Mouse (Mus musculus): Measurements from ENCODE around the gene Ybx2. TPM values are rescaled to one million over a fixed set of nuclear protein-coding genes. Genes with fewer than 3 reads are reported as not detected.

Gene Ybx2
- polyA plus RNA-seq (2014; fragmentation: Nextera tagmentation; extraction: Ambion mirVana): 6.6 and 8.9 TPM in 2 replicates

- H3K36me3 ChIP-seq (ENCODE audit: control insufficient read depth, insufficient read depth, low read length): no peaks in the 10 kb centered on the region
Observed at GRCm38 (mm10) chr11:69935137-69935879, at the start of gene Ybx2. TSS of gene Ybx2 (plus strand) at chr11:69935796.

GRCm38 (mm10) chr11:69886907-69887635 is 48.5 kb upstream of the Ybx2 start:
- no peaks in the 10 kb centered on the region for H3K4me1 ChIP-seq (ENCODE audit: control insufficient read depth, insufficient read depth, low read length)
- H3K27ac ChIP-seq (ENCODE audit: low read length): no peak overlapping the region
- WGBS: 60% methylated on average over 8 of the region's 8 CpGs
- no peak overlapping the region for H3K4me2 ChIP-seq (replicated peaks; ENCODE audit: low read depth, low read length)
- H3K9ac ChIP-seq (replicated peaks; ENCODE audit: low read depth, low read length): no peak overlapping the region
- H3K4me3 ChIP-seq (ENCODE audit: low read depth, low read length): no peak overlapping the region
- no peaks in the 10 kb centered on the region for H3K36me3 ChIP-seq (ENCODE audit: control insufficient read depth, insufficient read depth, low read length)
- H3K27me3 ChIP-seq (ENCODE audit: control insufficient read depth, insufficient read depth, low read length): no peaks in the 10 kb centered on the region
- no peak for ATAC-seq (ENCODE audit: insufficient number of reproducible peaks, insufficient read depth, low FRiP score, low read depth)
- no peaks in the 10 kb centered on the region for H3K9me3 ChIP-seq (ENCODE audit: control insufficient read depth, low read depth, low read length)

More at GRCm38 (mm10) chr11:69935137-69935879, at the start of gene Ybx2:
- WGBS: 2% methylated on average over 51 of the region's 62 CpGs
- Histone ChIP-seq H3K27ac (ENCODE audit: low read length) (no peak within 1 kb of the TSS), H3K4me2 (replicated peaks; ENCODE audit: low read depth, low read length) (peak within 1 kb of the TSS; percentile 99), H3K4me3 (ENCODE audit: low read depth, low read length) (peak within 1 kb of the TSS; percentile 54), H3K9ac (replicated peaks; ENCODE audit: low read depth, low read length) (peak within 1 kb of the TSS; percentile 48; the same call in 1 of the 2 replicates), H3K9me3 (ENCODE audit: control insufficient read depth, low read depth, low read length) (no peaks in the 10 kb centered on the region), H3K4me1 (ENCODE audit: control insufficient read depth, insufficient read depth, low read length) (peaks cover 16% of the 10 kb centered on the region; the same call in 1 of the 2 replicates), H3K27me3 (ENCODE audit: control insufficient read depth, insufficient read depth, low read length) (no peaks in the 10 kb centered on the region)
- ATAC-seq (ENCODE audit: insufficient number of reproducible peaks, insufficient read depth, low FRiP score, low read depth): peak; percentile 91

GRCm38 (mm10) chr11:69891482-69891881 is 44.1 kb upstream of the Ybx2 start:
- H3K27me3 ChIP-seq (ENCODE audit: control insufficient read depth, insufficient read depth, low read length): no peaks in the 10 kb centered on the region
- WGBS: 72% methylated on average over 4 of the region's 4 CpGs
- H3K9ac ChIP-seq (replicated peaks; ENCODE audit: low read depth, low read length): no peak overlapping the region
- no peaks in the 10 kb centered on the region for H3K36me3 ChIP-seq (ENCODE audit: control insufficient read depth, insufficient read depth, low read length)
- H3K27ac ChIP-seq (ENCODE audit: low read length): no peak overlapping the region
- H3K4me1 ChIP-seq (ENCODE audit: control insufficient read depth, insufficient read depth, low read length): no peaks in the 10 kb centered on the region
- no peak overlapping the region for H3K4me3 ChIP-seq (ENCODE audit: low read depth, low read length)
- no peaks in the 10 kb centered on the region for H3K9me3 ChIP-seq (ENCODE audit: control insufficient read depth, low read depth, low read length)
- no peak overlapping the region for H3K4me2 ChIP-seq (replicated peaks; ENCODE audit: low read depth, low read length)
- no peak; the same call in 1 of the 2 replicates for ATAC-seq (ENCODE audit: insufficient number of reproducible peaks, insufficient read depth, low FRiP score, low read depth)

- Histone ChIP-seq H3K27ac (ENCODE audit: low read length) (no peak overlapping the region), H3K4me1 (ENCODE audit: control insufficient read depth, insufficient read depth, low read length) (no peaks in the 10 kb centered on the region; the same call in 1 of the 2 replicates), H3K9me3 (ENCODE audit: control insufficient read depth, low read depth, low read length) (no peaks in the 10 kb centered on the region), H3K27me3 (ENCODE audit: control insufficient read depth, insufficient read depth, low read length) (no peaks in the 10 kb centered on the region), H3K9ac (replicated peaks; ENCODE audit: low read depth, low read length) (no peak overlapping the region), H3K4me3 (ENCODE audit: low read depth, low read length) (no peak overlapping the region), H3K36me3 (ENCODE audit: control insufficient read depth, insufficient read depth, low read length) (no peaks in the 10 kb centered on the region), H3K4me2 (replicated peaks; ENCODE audit: low read depth, low read length) (no peak overlapping the region)
- 77% methylated on average over 5 of the region's 5 CpGs for WGBS
- ATAC-seq (ENCODE audit: insufficient number of reproducible peaks, insufficient read depth, low FRiP score, low read depth): no peak
Observed at GRCm38 (mm10) chr11:69894671-69895070, 40.9 kb upstream of the Ybx2 start.

GRCm38 (mm10) chr11:69895291-69895690 is 40.3 kb upstream of the Ybx2 start, which contains the start of gene Acap1:
TSS of gene Acap1 (minus strand) at chr11:69895539.
- Histone ChIP-seq H3K4me1 (ENCODE audit: control insufficient read depth, insufficient read depth, low read length) (peaks cover 3% of the 10 kb centered on the region; the same call in 1 of the 2 replicates), H3K4me3 (ENCODE audit: low read depth, low read length) (no peak within 1 kb of the TSS), H3K9ac (replicated peaks; ENCODE audit: low read depth, low read length) (no peak within 1 kb of the TSS), H3K27ac (ENCODE audit: low read length) (no peak within 1 kb of the TSS), H3K4me2 (replicated peaks; ENCODE audit: low read depth, low read length) (no peak within 1 kb of the TSS), H3K27me3 (ENCODE audit: control insufficient read depth, insufficient read depth, low read length) (no peaks in the 10 kb centered on the region), H3K9me3 (ENCODE audit: control insufficient read depth, low read depth, low read length) (no peaks in the 10 kb centered on the region), H3K36me3 (ENCODE audit: control insufficient read depth, insufficient read depth, low read length) (no peaks in the 10 kb centered on the region)
- ATAC-seq (ENCODE audit: insufficient number of reproducible peaks, insufficient read depth, low FRiP score, low read depth): no peak
- WGBS: 74% methylated on average over 4 of the region's 4 CpGs

- Histone ChIP-seq H3K27ac (ENCODE audit: low read length) (no peak overlapping the region; the same call in 1 of the 2 replicates), H3K36me3 (ENCODE audit: control insufficient read depth, insufficient read depth, low read length) (peaks cover 11% of the 10 kb centered on the region), H3K27me3 (ENCODE audit: control insufficient read depth, insufficient read depth, low read length) (no peaks in the 10 kb centered on the region), H3K4me3 (ENCODE audit: low read depth, low read length) (peak overlapping the region; percentile 79), H3K9ac (replicated peaks; ENCODE audit: low read depth, low read length) (peak overlapping the region; percentile 93), H3K4me1 (ENCODE audit: control insufficient read depth, insufficient read depth, low read length) (peaks cover 12% of the 10 kb centered on the region), H3K9me3 (ENCODE audit: control insufficient read depth, low read depth, low read length) (no peaks in the 10 kb centered on the region), H3K4me2 (replicated peaks; ENCODE audit: low read depth, low read length) (peak overlapping the region; percentile 97)
- no peak for ATAC-seq (ENCODE audit: insufficient number of reproducible peaks, insufficient read depth, low FRiP score, low read depth)
- WGBS: 23% methylated on average over 4 of the region's 4 CpGs
Observed at GRCm38 (mm10) chr11:69899870-69900269, 35.7 kb upstream of the Ybx2 start.

GRCm38 (mm10) chr11:69900471-69901405 is 34.9 kb upstream of the Ybx2 start, which contains the start of the genes 2810408A11Rik and Neurl4:
TSS of gene 2810408A11Rik (minus strand) at chr11:69900987.
TSS of gene Neurl4 (plus strand) at chr11:69901072.
- under 1% methylated on average over 38 of the region's 38 CpGs for WGBS
- H3K4me3 ChIP-seq (ENCODE audit: low read depth, low read length): peak within 1 kb of the TSS; percentile 79
- ATAC-seq (ENCODE audit: insufficient number of reproducible peaks, insufficient read depth, low FRiP score, low read depth): peak; percentile 94

More at GRCm38 (mm10) chr11:69900471-69901405, 34.9 kb upstream of the Ybx2 start, which contains the start of the genes 2810408A11Rik and Neurl4:
- H3K27ac ChIP-seq (ENCODE audit: low read length): peak within 1 kb of the TSS; percentile 97
- peaks cover 12% of the 10 kb centered on the region for H3K4me1 ChIP-seq (ENCODE audit: control insufficient read depth, insufficient read depth, low read length)
- H3K9me3 ChIP-seq (ENCODE audit: control insufficient read depth, low read depth, low read length): no peaks in the 10 kb centered on the region
- no peaks in the 10 kb centered on the region for H3K27me3 ChIP-seq (ENCODE audit: control insufficient read depth, insufficient read depth, low read length)
- H3K36me3 ChIP-seq (ENCODE audit: control insufficient read depth, insufficient read depth, low read length): peaks cover 15% of the 10 kb centered on the region
- peak within 1 kb of the TSS; percentile 93 for H3K9ac ChIP-seq (replicated peaks; ENCODE audit: low read depth, low read length)
- peak within 1 kb of the TSS; percentile 97 for H3K4me2 ChIP-seq (replicated peaks; ENCODE audit: low read depth, low read length)

Measured in stomach, embryonic 14.5 days (tissue).